ENCODE assay signal across 10 mouse cellular contexts in the genomic region with DNA sequence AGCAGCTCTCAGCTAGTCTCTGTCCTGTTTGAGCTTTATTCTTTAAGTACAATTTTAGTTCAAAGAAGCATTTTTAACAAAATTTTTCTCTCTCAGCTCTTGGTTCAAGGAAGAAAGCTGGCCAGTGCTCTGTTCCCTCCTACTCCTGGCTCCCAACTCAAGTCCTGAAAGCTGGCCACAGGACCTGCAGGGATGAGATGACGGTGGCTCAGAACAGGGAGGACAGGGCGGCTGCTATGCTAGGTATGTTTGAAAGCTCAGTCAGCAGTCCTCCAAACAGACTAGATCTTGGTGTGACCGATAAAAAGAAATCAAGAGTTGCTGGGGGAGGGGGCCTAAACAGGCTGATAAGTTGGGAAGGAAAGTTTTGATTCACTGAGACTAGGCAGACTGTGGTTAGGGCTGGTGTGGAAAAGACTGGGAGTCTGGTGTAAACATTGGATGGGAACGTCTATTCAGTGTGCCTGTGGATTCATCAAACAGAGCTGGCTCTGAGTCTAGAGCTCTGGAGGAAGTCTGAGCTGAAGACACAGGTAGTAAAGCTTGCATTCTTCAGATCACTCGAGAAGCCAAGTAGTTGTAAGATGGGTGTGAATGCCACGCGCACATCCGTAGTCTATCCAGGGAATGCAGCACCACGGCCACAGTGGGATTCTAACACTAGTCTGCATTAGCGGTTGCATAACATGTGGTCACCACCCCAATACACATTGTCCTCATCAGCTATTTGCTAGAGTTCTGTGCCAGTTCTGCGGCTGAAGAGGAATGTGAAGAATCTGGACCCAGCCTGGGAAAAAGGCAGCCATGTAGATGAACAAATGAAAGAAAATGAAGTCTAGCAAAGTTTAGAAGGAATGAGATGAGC. TPM values are rescaled to one million over a fixed set of nuclear protein-coding genes. Genes with fewer than 3 reads are reported as not detected.
A peak's percentile ranks its signal among the peaks of the same experiment; 100 is the strongest.
DNase-seq lines count a peak whose midpoint lies in the region; ATAC-seq lines count a peak whose summit lies in the region.
"Had no signal": no experiment of that assay in that cellular context is flagged by ENCODE, and none has a peak within 500 bp of the region (broad histone marks: within the 10 kb centered on the region; RNA-seq: fewer than 3 reads in every experiment).

No protein-coding gene starts in this region.

- no peak overlapping the region for H3K4me2 ChIP-seq in intestine, embryonic 16.5 days (ENCODE audit: low read depth, low read length)
- H3K4me2 ChIP-seq in forebrain, embryonic 16.5 days (ENCODE audit: low read length): no peak overlapping the region
- H3K4me2 ChIP-seq: liver, embryonic 12.5 days had no signal

- no peak overlapping the region for H3K27ac ChIP-seq in intestine, embryonic 16.5 days (ENCODE audit: low read length)
- H3K27ac ChIP-seq in forebrain, embryonic 16.5 days (ENCODE audit: low read length): no peak overlapping the region
- H3K27ac ChIP-seq: liver, embryonic 12.5 days had no signal

- peak; percentile 77 for DNase-seq in gastrocnemius, adult 18-20 months (ENCODE audit: low spot score)
- no peak for DNase-seq in gastrocnemius, postnatal 10 days
- DNase-seq in fibroblast of lung, adult 2 months (ENCODE audit: low read depth): peak; percentile 98
- DNase-seq in kidney, adult 9 months: peak; percentile 86
- DNase-seq in skeletal muscle tissue, adult 2 months (ENCODE audit: low read depth, low spot score): peak; percentile 88
- DNase-seq in frontal cortex, postnatal 25 days (ENCODE audit: low spot score in 2 of 2): no peak

- H3K27me3 ChIP-seq in intestine, embryonic 16.5 days (replicated peaks; ENCODE audit: control insufficient read depth, insufficient read depth, low read length): no peaks in the 10 kb centered on the region
- H3K27me3 ChIP-seq in forebrain, embryonic 16.5 days (replicated peaks; ENCODE audit: control insufficient read depth, insufficient read depth, low read length): no peaks in the 10 kb centered on the region
- H3K27me3 ChIP-seq: CH12.LX; liver, embryonic 12.5 days had no signal

- no peak for ATAC-seq in intestine, embryonic 16.5 days
- ATAC-seq in forebrain, embryonic 16.5 days: no peak
- ATAC-seq: liver, embryonic 12.5 days had no signal

- H3K9ac ChIP-seq in intestine, embryonic 16.5 days (ENCODE audit: low read depth, low read length): no peak overlapping the region
- H3K9ac ChIP-seq in forebrain, embryonic 16.5 days (replicated peaks; ENCODE audit: low read depth, low read length): no peak overlapping the region
- H3K9ac ChIP-seq: liver, embryonic 12.5 days had no signal

- WGBS in intestine, embryonic 16.5 days: 65% methylated on average over 11 of the region's 11 CpGs
- WGBS in forebrain, embryonic 16.5 days: 88% methylated on average over 11 of the region's 11 CpGs

- H3K36me3 ChIP-seq in intestine, embryonic 16.5 days (ENCODE audit: control insufficient read depth, insufficient read depth, low read length): no peaks in the 10 kb centered on the region
- H3K36me3 ChIP-seq in forebrain, embryonic 16.5 days (ENCODE audit: control insufficient read depth, insufficient read depth): no peaks in the 10 kb centered on the region
- H3K36me3 ChIP-seq: liver, embryonic 12.5 days had no signal

- H3K4me3 ChIP-seq in intestine, embryonic 16.5 days (ENCODE audit: low read length): no peak overlapping the region
- no peak overlapping the region for H3K4me3 ChIP-seq in forebrain, embryonic 16.5 days (replicated peaks; ENCODE audit: low read length)
- H3K4me3 ChIP-seq: liver, embryonic 12.5 days had no signal

- H3K4me1 ChIP-seq in intestine, embryonic 16.5 days (ENCODE audit: control insufficient read depth, insufficient read depth, low read length): no peaks in the 10 kb centered on the region
- no peaks in the 10 kb centered on the region for H3K4me1 ChIP-seq in forebrain, embryonic 16.5 days (replicated peaks; ENCODE audit: control insufficient read depth, insufficient read depth, low read length)
- H3K4me1 ChIP-seq: liver, embryonic 12.5 days had no signal

- no peaks in the 10 kb centered on the region for H3K9me3 ChIP-seq in intestine, embryonic 16.5 days (ENCODE audit: control insufficient read depth, low read length)
- no peaks in the 10 kb centered on the region for H3K9me3 ChIP-seq in forebrain, embryonic 16.5 days (ENCODE audit: control insufficient read depth, low read length)
- H3K9me3 ChIP-seq: liver, embryonic 12.5 days had no signal

RNA-seq across cellular contexts. Expression of gene Rrp1b, which starts 53.3 kb away (rescaled TPM):
- total RNA-seq in gastrocnemius, adult 18-20 months (2021): 1 to 10 TPM; 5.9 to 8.4 TPM
- total RNA-seq in gastrocnemius, postnatal 10 days (2021): 10 to 100 TPM; 14.5 to 16.7 TPM
- 41.2 and 49.5 TPM in 2 replicates for polyA plus RNA-seq in intestine, embryonic 16.5 days (2015; fragmentation: Nextera tagmentation; extraction: Ambion mirVana)
- 42.0 and 42.7 TPM in 2 replicates for polyA plus RNA-seq in forebrain, embryonic 16.5 days (2015; fragmentation: Nextera tagmentation; extraction: Ambion mirVana)

RNA-seq across cellular contexts. Expression of gene Hsf2bp, which starts 53.6 kb away (rescaled TPM):
- under 1 TPM; 0.55 to 0.57 TPM for total RNA-seq in gastrocnemius, adult 18-20 months (2021)
- 1 to 10 TPM; 2.6 to 3.0 TPM for total RNA-seq in gastrocnemius, postnatal 10 days (2021)
- 0.15 and 0.53 TPM in 2 replicates for polyA plus RNA-seq in intestine, embryonic 16.5 days (2015; fragmentation: Nextera tagmentation; extraction: Ambion mirVana)
- polyA plus RNA-seq in forebrain, embryonic 16.5 days (2015; fragmentation: Nextera tagmentation; extraction: Ambion mirVana): 0.84 and 0.93 TPM in 2 replicates

Comparison
In these comparisons a context has a peak if more than half of its experiments do, and no peak if none do; other contexts are left out.
1. DNase-seq: peak in gastrocnemius, adult 18-20 months (single experiment), fibroblast of lung, adult 2 months (single experiment), kidney, adult 9 months (single experiment) and skeletal muscle tissue, adult 2 months (single experiment); none in gastrocnemius, postnatal 10 days (single experiment) and frontal cortex, postnatal 25 days (0 of 2).